Mouse (Mus musculus) embryo, embryonic 11 days (tissue): ENCODE results near the gene Gm42372.

ENCODE experiments used
- DNase-seq: peaks from one replicate; pipeline ENCODE4 v3.0.0-alpha.2; 2015

Gene Gm42372

GRCm38 (mm10) chr7:16961678-16962077, 21.2 kb upstream of the Gm42372 start:
- no peak for DNase-seq

GRCm38 (mm10) chr7:16968414-16968813, 14.5 kb upstream of the Gm42372 start:
- DNase-seq, result no peak

GRCm38 (mm10) chr7:16971160-16971559, 11.7 kb upstream of the Gm42372 start:
- no peak for DNase-seq

- DNase-seq, result no peak
Observed at GRCm38 (mm10) chr7:16974018-16974417, 8.9 kb upstream of the Gm42372 start.

GRCm38 (mm10) chr7:16976298-16976697, 6.6 kb upstream of the Gm42372 start:
- no peak for DNase-seq

- DNase-seq, result no peak
Observed at GRCm38 (mm10) chr7:16978173-16978572, 4.7 kb upstream of the Gm42372 start.

GRCm38 (mm10) chr7:16978593-16978992, 4.3 kb upstream of the Gm42372 start:
- DNase-seq, result no peak

- DNase-seq, result peak; percentile 75
Observed at GRCm38 (mm10) chr7:16980348-16980747, 2.5 kb upstream of the Gm42372 start.

GRCm38 (mm10) chr7:16987541-16988149, 4.8 kb downstream of the Gm42372 start:
- DNase-seq, result no peak

GRCm38 (mm10) chr7:16988405-16988804, 5.5 kb downstream of the Gm42372 start:
- peak; percentile 54 for DNase-seq

- DNase-seq, result peak; percentile 53
Observed at GRCm38 (mm10) chr7:16990006-16990744, 7.3 kb downstream of the Gm42372 start.

- peak; percentile 90 for DNase-seq
Observed at GRCm38 (mm10) chr7:16991681-16992450, 9.0 kb downstream of the Gm42372 start.

- DNase-seq, result no peak
Observed at GRCm38 (mm10) chr7:16992451-16992807, 9.5 kb downstream of the Gm42372 start, which contains the start of gene Ccdc8. Ccdc8 (plus strand) TSS chr7:16992708.

- peak; percentile 92 for DNase-seq
Observed at GRCm38 (mm10) chr7:16993651-16994399, 10.9 kb downstream of the Gm42372 start.

- DNase-seq, result peak; percentile 44
Observed at GRCm38 (mm10) chr7:16994400-16994799, 11.5 kb downstream of the Gm42372 start.

GRCm38 (mm10) chr7:16995345-16995744, 12.5 kb downstream of the Gm42372 start:
- no peak for DNase-seq

- DNase-seq, result no peak
Observed at GRCm38 (mm10) chr7:16999233-16999632, 16.3 kb downstream of the Gm42372 start.

- DNase-seq, result peak; percentile 85
Observed at GRCm38 (mm10) chr7:16999650-17000049, 16.8 kb downstream of the Gm42372 start.

GRCm38 (mm10) chr7:17002375-17003195, 19.7 kb downstream of the Gm42372 start:
- DNase-seq, result peak; percentile 87

GRCm38 (mm10) chr7:17003230-17003960, 20.5 kb downstream of the Gm42372 start:
- no peak for DNase-seq

- no peak for DNase-seq
Observed at GRCm38 (mm10) chr7:17004716-17005115, 21.8 kb downstream of the Gm42372 start.
